Mouse (Mus musculus) lung, postnatal 0 days (tissue): ENCODE results near the gene Ppargc1a.

Experiments used
- CTCF ChIP-seq: IDR thresholded peaks from 2 replicates; pipeline ENCODE4 v1.5.1; 2016; ENCODE audit warnings: antibody characterized with exemption, mild to moderate bottlenecking
- EP300 ChIP-seq: IDR thresholded peaks from 2 replicates; pipeline ENCODE4 v1.6.1; 2016; ENCODE audit warnings: antibody characterized with exemption, mild to moderate bottlenecking, control low read depth

DNA sequence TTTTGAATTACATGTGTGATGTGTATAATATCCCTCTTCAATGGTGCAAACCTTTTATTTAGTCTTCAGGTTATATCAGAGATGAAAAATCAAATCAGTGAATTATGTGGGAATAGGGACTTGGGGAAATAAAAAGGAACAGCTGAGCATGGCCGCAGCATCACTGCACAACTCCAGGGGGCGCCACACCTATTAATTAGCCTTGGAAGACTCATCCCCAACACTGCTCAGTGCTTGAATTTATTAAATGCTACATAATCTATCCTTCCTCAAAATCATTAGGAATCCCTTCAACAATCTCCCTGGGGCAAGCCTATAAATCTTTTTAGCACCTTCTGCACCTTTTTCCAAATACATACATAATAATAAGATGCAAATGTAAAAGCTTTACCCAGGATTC is 1.9 kb downstream of the Ppargc1a start:
- TF ChIP-seq CTCF: peak; percentile 19; the same call in 1 of the 2 replicates
- no peak for TF ChIP-seq EP300
